25 mouse cellular contexts compared by ENCODE assay signal in genomic region chr12:112774026-112774425, GRCm38 (mm10). TPM values are rescaled to one million over a fixed set of nuclear protein-coding genes. Genes with fewer than 3 reads are reported as not detected.
A peak's percentile ranks its signal among the peaks of the same experiment; 100 is the strongest.
DNase-seq lines count a peak whose midpoint lies in the region; ATAC-seq and TF ChIP-seq lines count a peak whose summit lies in the region.
"Had no signal": no experiment of that assay in that cellular context is flagged by ENCODE, and none has a peak within 500 bp of the region (broad histone marks: within the 10 kb centered on the region; RNA-seq: fewer than 3 reads in every experiment).

No protein-coding gene starts in this region.

- no peaks in the 10 kb centered on the region for H3K27me3 ChIP-seq in forebrain, embryonic 11.5 days (ENCODE audit: control insufficient read depth, insufficient read depth, low read length)
- H3K27me3 ChIP-seq in forebrain, embryonic 12.5 days, result no peaks in the 10 kb centered on the region
- H3K27me3 ChIP-seq in thymus, adult 2 months (ENCODE audit: control insufficient read depth, insufficient read depth, low read length), result no peaks in the 10 kb centered on the region
- H3K27me3 ChIP-seq: CH12.LX; embryonic facial prominence, embryonic 12.5 days; forebrain, embryonic 13.5 days; forebrain, embryonic 15.5 days; Patski had no signal

- no peaks in the 10 kb centered on the region for H3K4me1 ChIP-seq in forebrain, embryonic 11.5 days (replicated peaks; ENCODE audit: control insufficient read depth, insufficient read depth, low read length)
- no peaks in the 10 kb centered on the region for H3K4me1 ChIP-seq in forebrain, embryonic 12.5 days
- H3K4me1 ChIP-seq in thymus, adult 2 months (replicated peaks; ENCODE audit: control insufficient read depth, insufficient read depth, low read length), result no peaks in the 10 kb centered on the region
- H3K4me1 ChIP-seq: embryonic facial prominence, embryonic 12.5 days; forebrain, embryonic 13.5 days; forebrain, embryonic 15.5 days had no signal

- no peak for TF ChIP-seq CTCF in thymus, adult 2 months (IDR thresholded peaks at IDR 0.05; ENCODE audit: borderline replicate concordance, control insufficient read depth, extremely low read depth, insufficient read depth, low read length, poor library complexity)

- no peaks in the 10 kb centered on the region for H3K36me3 ChIP-seq in forebrain, embryonic 11.5 days (ENCODE audit: control insufficient read depth, insufficient read depth, low read length)
- H3K36me3 ChIP-seq in forebrain, embryonic 12.5 days (replicated peaks), result no peaks in the 10 kb centered on the region
- H3K36me3 ChIP-seq in thymus, adult 2 months (ENCODE audit: control insufficient read depth, insufficient read depth, low read length), result no peaks in the 10 kb centered on the region
- H3K36me3 ChIP-seq: embryonic facial prominence, embryonic 10.5 days; embryonic facial prominence, embryonic 12.5 days; forebrain, embryonic 15.5 days; G1E had no signal

- WGBS in forebrain, embryonic 11.5 days, result 84% methylated on average over 6 of the region's 6 CpGs
- 87% methylated on average over 6 of the region's 6 CpGs for WGBS in forebrain, embryonic 12.5 days
- WGBS in thymus, adult 2 months, result 68% methylated on average over 6 of the region's 6 CpGs

- no peak overlapping the region for H3K4me3 ChIP-seq in forebrain, embryonic 11.5 days (ENCODE audit: low read depth, low read length)
- no peak overlapping the region for H3K4me3 ChIP-seq in forebrain, embryonic 12.5 days (replicated peaks)
- no peak overlapping the region for H3K4me3 ChIP-seq in thymus, adult 2 months (ENCODE audit: control insufficient read depth, insufficient read depth, low read length)
- H3K4me3 ChIP-seq: embryonic facial prominence, embryonic 10.5 days; embryonic facial prominence, embryonic 12.5 days; forebrain, embryonic 13.5 days; forebrain, embryonic 15.5 days had no signal

- H3K9me3 ChIP-seq in forebrain, embryonic 11.5 days (ENCODE audit: control insufficient read depth, low read length), result peaks cover 4% of the 10 kb centered on the region; the same call in 1 of the 2 replicates
- peaks cover 8% of the 10 kb centered on the region; the same call in 1 of the 2 replicates for H3K9me3 ChIP-seq in forebrain, embryonic 12.5 days
- H3K9me3 ChIP-seq: forebrain, embryonic 15.5 days had no signal

- no peak overlapping the region for H3K27ac ChIP-seq in forebrain, embryonic 11.5 days (ENCODE audit: low read depth, low read length)
- H3K27ac ChIP-seq in forebrain, embryonic 12.5 days, result no peak overlapping the region
- no peak overlapping the region for H3K27ac ChIP-seq in thymus, adult 2 months (ENCODE audit: control insufficient read depth, insufficient read depth, low read length)
- H3K27ac ChIP-seq: embryonic facial prominence, embryonic 10.5 days; embryonic facial prominence, embryonic 12.5 days; forebrain, embryonic 13.5 days; forebrain, embryonic 15.5 days had no signal

- no peak overlapping the region for H3K4me2 ChIP-seq in forebrain, embryonic 11.5 days (ENCODE audit: low read depth, low read length, severe bottlenecking)
- H3K4me2 ChIP-seq in forebrain, embryonic 12.5 days, result no peak overlapping the region
- H3K4me2 ChIP-seq: embryonic facial prominence, embryonic 12.5 days; forebrain, embryonic 13.5 days; forebrain, embryonic 15.5 days had no signal

- DNase-seq in forebrain, embryonic 11.5 days (ENCODE audit: low spot score), result peak; percentile 26
- peak; percentile 77 for DNase-seq in heart, adult 11 months
- DNase-seq in heart, postnatal 14 days, result no peak
- DNase-seq in thymus, postnatal 4 days, result peak; percentile 3
- DNase-seq in thymus, adult 2 months, result no peak
- DNase-seq: adrenal gland, adult 8-10 months; adrenal gland, postnatal 14 days; adrenal gland, postnatal 36 days; B cell, adult 2 months; cerebellum, adult 11-12 months; cerebellum, adult 2 months; cerebellum, adult 9-10 months; cerebellum, postnatal 10 days; cerebellum, postnatal 25 days; forebrain, postnatal 0 days had no signal

- TF ChIP-seq POLR2A in thymus, adult 2 months (IDR thresholded peaks at IDR 0.05; ENCODE audit: control insufficient read depth, extremely low read depth, insufficient read depth, low read length, poor library complexity), result no peak

- no peak overlapping the region for H3K9ac ChIP-seq in forebrain, embryonic 11.5 days (ENCODE audit: low read length)
- no peak overlapping the region for H3K9ac ChIP-seq in forebrain, embryonic 12.5 days
- H3K9ac ChIP-seq: embryonic facial prominence, embryonic 12.5 days; forebrain, embryonic 13.5 days; forebrain, embryonic 15.5 days; forebrain, postnatal 0 days had no signal

- intact Hi-C loops in heart, postnatal 14 days (cut with DNase I), result no loop called here

- no peak for ATAC-seq in forebrain, embryonic 11.5 days (replicated peaks; ENCODE audit: low FRiP score)
- no peak for ATAC-seq in forebrain, embryonic 12.5 days (ENCODE audit: low FRiP score)
- ATAC-seq: activated CD4-positive, CD25-positive, alpha-beta regulatory T cell, adult 4 months; CD4-positive, CD25-positive, alpha-beta regulatory T cell, adult 4 months; forebrain, embryonic 13.5 days; forebrain, embryonic 15.5 days; forebrain, postnatal 0 days; Patski had no signal

RNA-seq across cellular contexts. Expression of gene Pld4, which starts 13.6 kb away (rescaled TPM):
- polyA plus RNA-seq in forebrain, embryonic 11.5 days (2014; fragmentation: Nextera tagmentation; extraction: Ambion mirVana), result 3.7 and 4.1 TPM in 2 replicates
- polyA plus RNA-seq in forebrain, embryonic 12.5 days (2016; fragmentation: Nextera tagmentation; extraction: Ambion mirVana), result 3.6 and 3.9 TPM in 2 replicates
- 1 to 10 TPM; 6.3 to 8.0 TPM for total RNA-seq in heart, postnatal 14 days (2021)
- 82.3 and 99.8 TPM in 2 replicates for polyA plus RNA-seq in thymus, adult 2 months (2012; rRNA removed)

RNA-seq across cellular contexts. Expression of gene Ahnak2, which starts 28.4 kb away (rescaled TPM):
- polyA plus RNA-seq in forebrain, embryonic 11.5 days (2014; fragmentation: Nextera tagmentation; extraction: Ambion mirVana), result 0.08 and 0.16 TPM in 2 replicates
- polyA plus RNA-seq in forebrain, embryonic 12.5 days (2016; fragmentation: Nextera tagmentation; extraction: Ambion mirVana), result 0.05 and 0.19 TPM in 2 replicates
- total RNA-seq in heart, postnatal 14 days (2021), result 10 to 100 TPM; 14.5 to 19.5 TPM
- 3.3 and 4.0 TPM in 2 replicates for polyA plus RNA-seq in thymus, adult 2 months (2012; rRNA removed)
- polyA plus RNA-seq: activated CD4-positive, CD25-positive, alpha-beta regulatory T cell, adult 4 months; CD4-positive, CD25-positive, alpha-beta regulatory T cell, adult 4 months had no signal

RNA-seq across cellular contexts. Expression of gene Clba1, which starts 34.7 kb away (rescaled TPM):
- 12.5 and 15.3 TPM in 2 replicates for polyA plus RNA-seq in forebrain, embryonic 11.5 days (2014; fragmentation: Nextera tagmentation; extraction: Ambion mirVana)
- polyA plus RNA-seq in forebrain, embryonic 12.5 days (2016; fragmentation: Nextera tagmentation; extraction: Ambion mirVana), result 13.7 and 15.6 TPM in 2 replicates
- total RNA-seq in heart, postnatal 14 days (2021), result 1 to 10 TPM; 1.9 to 2.2 TPM
- 2.8 and 2.9 TPM in 2 replicates for polyA plus RNA-seq in thymus, adult 2 months (2012; rRNA removed)

RNA-seq across cellular contexts. Expression of gene Cep170b, which starts 53.8 kb away (rescaled TPM):
- 12.6 and 15.2 TPM in 2 replicates for polyA plus RNA-seq in forebrain, embryonic 11.5 days (2014; fragmentation: Nextera tagmentation; extraction: Ambion mirVana)
- polyA plus RNA-seq in forebrain, embryonic 12.5 days (2016; fragmentation: Nextera tagmentation; extraction: Ambion mirVana), result 14.4 and 16.3 TPM in 2 replicates
- total RNA-seq in heart, postnatal 14 days (2021), result 1 to 10 TPM; 8.6 to 9.9 TPM
- 21.1 and 22.8 TPM in 2 replicates for polyA plus RNA-seq in thymus, adult 2 months (2012; rRNA removed)
- polyA plus RNA-seq: G1E had no signal

RNA-seq across cellular contexts. Expression of gene Cdca4, which starts 55.2 kb away (rescaled TPM):
- polyA plus RNA-seq in forebrain, embryonic 11.5 days (2014; fragmentation: Nextera tagmentation; extraction: Ambion mirVana), result 170 and 180 TPM in 2 replicates
- 144 and 149 TPM in 2 replicates for polyA plus RNA-seq in forebrain, embryonic 12.5 days (2016; fragmentation: Nextera tagmentation; extraction: Ambion mirVana)
- total RNA-seq in heart, postnatal 14 days (2021), result 10 to 100 TPM in 1 of 2 experiments, 1 to 10 TPM in 1; 7.8 to 12.1 TPM
- polyA plus RNA-seq in thymus, adult 2 months (2012; rRNA removed), result 124 and 126 TPM in 2 replicates

Comparison
In these comparisons a context has a peak if more than half of its experiments do, and no peak if none do; other contexts are left out.
1. DNase-seq: peak in forebrain, embryonic 11.5 days (single experiment), heart, adult 11 months (single experiment) and thymus, postnatal 4 days (single experiment); none in heart, postnatal 14 days (0 of 2) and thymus, adult 2 months (single experiment).
2. RNA of gene Pld4, which starts 13.6 kb away (polyA plus RNA-seq): 82.3 to 99.8 TPM in thymus, adult 2 months; 3.6 to 3.9 TPM in forebrain, embryonic 12.5 days and 3.7 to 4.1 TPM in forebrain, embryonic 11.5 days; every median in the first group is over 10 times any median in the second.